Mouse (Mus musculus) adrenal gland, adult (tissue): ENCODE results near the gene Palm.
A peak's percentile ranks its signal among the peaks of the same experiment; 100 is the strongest.

Experiments used
- DNase-seq, 2 experiments: peaks; one replicate each; pipeline ENCODE4 v3.0.0; 2022 to 2023; ENCODE audit warnings: low spot score in 1 of 2; ENCODE audit not compliant: inconsistent age in 2 of 2

Palm gene

DNA sequence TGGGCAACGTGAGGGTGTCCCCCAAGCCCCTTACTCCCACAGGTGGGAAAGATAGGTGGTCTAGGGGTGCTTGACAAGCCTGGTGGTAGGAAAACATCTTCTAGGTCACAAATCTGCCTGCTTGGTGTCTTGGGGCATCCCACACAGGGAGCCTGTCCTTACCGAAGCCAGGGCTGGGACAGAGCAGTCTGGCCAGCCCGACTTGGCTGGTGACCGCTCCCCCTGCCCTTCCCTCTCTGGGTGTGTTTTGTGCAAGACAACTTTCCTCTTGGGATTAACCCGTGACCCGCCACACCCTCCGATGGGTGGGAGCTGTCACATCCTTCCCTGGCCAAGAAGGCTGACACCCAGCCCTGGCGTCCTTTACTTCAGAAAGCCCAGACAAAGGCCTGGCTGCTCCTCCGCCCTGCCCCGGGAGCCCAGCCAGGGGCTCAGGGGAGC, 1.1 kb downstream of the Palm start:
- DNase-seq: peak; percentile 80 to 87

DNA sequence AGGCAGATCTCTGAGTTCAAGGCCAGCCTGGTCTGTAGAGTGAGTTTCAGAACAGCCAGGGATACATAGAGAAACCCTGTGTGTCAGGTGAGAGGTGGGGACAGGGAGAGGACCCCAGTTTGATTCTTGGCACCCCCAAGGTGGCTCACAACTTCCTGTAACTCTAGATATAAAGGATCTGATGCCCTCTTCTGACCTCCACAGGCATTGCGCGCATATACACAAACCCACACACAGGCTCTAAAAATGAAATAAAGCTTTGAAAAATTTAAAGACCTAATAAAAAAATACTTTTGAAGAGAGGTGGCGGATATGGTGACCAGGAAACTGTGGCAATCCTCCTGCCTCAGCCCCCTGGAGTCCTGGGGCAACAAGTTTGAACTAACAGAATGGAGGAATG, 2.5 kb downstream of the Palm start:
- DNase-seq: no peak

DNA sequence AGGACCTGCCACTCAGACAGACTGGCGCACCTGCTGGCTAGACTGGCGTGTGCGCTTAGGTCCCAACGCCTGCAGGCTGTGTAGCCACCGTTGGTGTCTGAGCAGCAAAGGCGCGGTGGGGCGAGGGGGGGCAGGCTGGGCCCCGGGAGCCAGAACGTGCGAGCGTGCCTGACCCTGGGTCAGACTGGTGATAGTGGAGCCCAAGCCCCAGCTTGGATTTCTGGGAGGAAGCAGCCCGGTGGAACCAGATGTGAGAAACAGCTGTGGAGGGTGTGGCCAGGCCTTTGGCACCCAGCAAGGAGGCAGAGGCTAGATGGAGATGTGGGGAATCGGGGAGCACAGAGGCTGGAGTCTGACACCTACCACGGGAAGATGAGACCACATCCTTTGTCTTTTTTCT, 4.0 kb downstream of the Palm start:
- peak in 1 of 2 experiments; percentile 51 for DNase-seq

DNA sequence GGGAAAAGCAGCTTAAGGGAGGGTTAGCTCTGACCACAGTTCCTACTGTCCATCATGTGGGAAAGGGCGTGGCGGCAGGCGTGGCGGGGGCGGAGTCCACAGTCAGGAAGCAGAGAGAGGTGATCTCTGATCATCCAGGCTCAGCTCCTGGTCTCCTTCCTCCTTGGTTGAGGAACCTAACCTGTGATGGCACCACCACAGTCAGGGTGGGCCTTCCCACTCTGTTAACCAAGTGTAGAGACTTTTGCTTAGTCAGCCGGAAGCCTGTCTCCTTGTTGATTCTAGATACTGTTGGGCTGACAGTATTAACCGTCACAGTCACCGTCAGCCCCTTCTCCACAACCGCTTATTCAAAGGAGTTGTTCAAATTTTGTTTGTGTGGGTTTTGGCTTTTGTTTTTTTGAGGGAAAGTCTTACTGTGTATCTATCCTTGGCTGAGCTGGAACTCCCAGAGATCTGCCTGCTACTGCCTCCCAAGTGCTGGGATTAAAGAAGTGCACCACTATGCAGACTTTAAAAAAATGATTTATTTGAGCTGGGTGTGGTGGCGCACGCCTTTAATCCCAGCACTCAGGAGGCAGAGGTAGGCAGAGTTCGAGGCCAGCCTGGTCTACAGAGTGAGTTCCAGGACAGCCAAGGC, 5.0 kb downstream of the Palm start:
- no peak for DNase-seq

DNA sequence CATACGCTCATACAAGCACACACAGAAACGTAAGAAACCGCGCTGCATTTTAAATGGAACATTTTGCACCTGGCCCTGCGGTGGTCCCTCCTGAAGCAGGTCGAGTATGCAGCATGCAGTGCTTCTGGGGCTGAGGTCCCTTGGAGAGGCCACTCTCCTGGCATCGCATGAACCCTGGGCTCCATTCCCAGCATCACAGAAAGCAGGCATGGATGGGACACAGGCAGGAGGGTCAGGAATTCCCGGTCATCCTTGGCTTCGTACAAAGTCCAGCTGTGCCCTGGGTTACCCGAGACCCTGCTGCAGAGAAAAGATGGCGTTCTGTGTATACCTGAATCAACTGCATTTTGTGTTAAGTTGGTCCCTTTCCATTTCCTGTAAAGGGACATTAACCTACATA, 7.1 kb downstream of the Palm start:
- no peak for DNase-seq

DNA sequence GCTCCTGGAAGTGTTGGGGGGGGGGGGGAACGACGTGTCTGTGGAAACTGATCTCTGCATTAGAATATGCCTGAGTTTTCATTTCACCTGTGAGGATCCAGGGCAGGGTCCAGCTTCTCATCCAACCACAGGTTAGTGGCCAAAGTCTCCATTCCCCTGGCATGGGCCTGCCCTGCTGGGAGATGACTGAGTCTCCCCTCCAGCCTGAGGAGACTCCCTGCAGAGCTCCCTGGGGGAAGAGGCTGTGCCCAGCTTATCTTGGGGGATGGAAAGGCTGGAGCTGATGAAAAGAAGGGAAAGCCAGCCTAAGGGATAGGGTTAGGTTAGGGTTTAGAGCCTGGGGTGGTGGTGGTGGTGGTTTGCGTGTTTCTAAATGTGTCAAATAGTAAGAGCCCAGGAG, 8.5 kb downstream of the Palm start:
- DNase-seq: no peak

DNA sequence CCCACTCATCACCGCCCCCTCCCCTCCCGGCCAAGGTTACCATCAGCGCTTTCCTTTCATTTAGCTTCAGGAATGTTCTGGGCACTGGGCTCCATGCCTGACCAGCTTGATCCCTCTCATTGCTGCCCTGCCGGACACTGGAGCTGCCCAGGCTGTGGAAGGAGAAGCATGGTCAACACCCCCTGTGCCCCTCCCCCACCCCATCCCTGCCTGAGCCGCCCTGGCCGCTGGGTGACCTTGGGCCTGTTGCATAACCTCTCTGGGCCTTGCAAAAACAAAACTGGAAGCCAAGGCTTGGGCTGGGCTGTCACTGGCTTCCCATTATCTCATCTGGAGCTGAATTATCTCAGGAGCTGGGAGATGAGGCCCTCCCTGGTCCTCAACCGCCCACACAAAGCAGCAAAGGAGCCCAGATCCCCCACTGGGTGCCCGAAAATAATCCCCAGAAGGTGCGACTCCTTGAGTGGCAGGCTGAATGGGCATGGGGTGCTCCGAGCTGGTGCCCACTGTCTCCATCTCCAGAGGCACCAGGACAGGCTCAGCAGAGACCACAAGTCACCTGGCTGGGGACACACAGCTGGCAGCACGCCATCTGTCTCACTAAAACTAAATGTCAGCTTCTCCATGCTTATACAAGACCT, 9.1 kb downstream of the Palm start:
- DNase-seq: peak; percentile 91 to 96

DNA sequence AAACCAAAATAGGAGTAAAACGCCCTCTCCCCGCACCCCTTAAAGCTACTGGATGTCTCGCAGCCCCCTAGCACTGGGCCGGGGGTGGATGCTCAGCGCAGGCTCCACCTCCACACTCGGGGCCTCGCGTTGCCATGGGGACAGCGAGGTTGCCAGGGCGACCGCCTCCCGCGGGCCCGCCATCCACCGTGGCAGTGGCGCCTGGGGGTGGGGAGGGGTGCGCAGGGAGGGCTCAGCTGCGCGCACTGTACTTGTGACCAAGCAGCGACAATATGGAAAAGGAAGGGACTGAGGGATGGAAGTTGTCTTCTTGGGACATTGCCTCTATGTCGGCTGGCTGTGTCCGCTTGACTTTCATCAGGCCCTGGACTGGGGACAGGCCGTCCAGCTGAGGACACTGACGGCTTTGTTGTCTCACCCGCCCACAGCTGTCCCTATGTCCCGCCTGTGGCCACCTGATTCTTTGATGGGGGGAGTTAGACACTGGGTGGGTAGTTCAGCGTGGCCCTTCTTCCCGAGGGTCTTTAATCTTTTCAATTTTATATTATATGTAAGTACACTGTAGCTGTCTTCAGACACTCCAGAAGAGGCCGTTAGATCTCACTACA, 10.4 kb downstream of the Palm start:
- DNase-seq: peak; percentile 64 to 74

DNA sequence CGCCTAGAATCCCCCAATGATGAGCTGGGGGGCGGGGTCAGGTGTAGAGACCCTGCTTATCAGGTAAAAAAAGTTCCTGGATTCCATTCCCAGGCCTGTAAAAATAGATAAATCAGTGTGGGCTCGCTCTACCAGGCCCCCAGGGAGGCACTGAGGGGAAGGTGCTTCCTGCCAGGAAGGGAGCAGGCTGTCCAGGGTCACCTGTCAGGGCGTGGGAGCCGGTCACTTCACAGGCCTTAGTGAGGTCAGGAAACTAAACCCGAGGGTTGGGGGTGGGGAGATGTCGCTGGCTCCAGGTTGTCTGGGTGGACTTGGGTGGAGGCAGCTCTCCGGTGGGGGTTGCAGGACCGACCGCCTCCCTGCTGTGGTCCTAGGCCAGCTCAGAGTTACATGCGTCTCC, 12.3 kb downstream of the Palm start:
- DNase-seq: peak; percentile 76 to 80

DNA sequence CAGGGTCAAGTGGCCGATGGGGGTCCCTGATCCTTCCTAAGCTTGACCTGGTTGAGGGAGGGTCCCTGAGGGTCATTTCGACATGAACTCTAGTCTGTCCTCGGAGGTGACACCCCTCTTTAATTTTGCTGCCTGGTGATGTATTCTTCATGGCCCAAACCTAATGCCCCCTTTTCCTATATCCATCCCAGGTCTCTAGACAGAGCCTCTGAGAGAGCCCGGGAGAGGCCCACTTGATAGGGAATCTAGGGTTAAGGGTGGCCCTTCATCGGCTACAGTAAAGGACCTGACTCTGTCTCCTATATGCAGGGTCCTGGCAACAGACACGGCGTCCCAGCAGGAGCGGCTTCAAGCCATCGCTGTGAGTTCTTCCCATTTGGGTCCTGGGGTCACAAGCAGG, 13.0 kb downstream of the Palm start:
- no peak for DNase-seq

DNA sequence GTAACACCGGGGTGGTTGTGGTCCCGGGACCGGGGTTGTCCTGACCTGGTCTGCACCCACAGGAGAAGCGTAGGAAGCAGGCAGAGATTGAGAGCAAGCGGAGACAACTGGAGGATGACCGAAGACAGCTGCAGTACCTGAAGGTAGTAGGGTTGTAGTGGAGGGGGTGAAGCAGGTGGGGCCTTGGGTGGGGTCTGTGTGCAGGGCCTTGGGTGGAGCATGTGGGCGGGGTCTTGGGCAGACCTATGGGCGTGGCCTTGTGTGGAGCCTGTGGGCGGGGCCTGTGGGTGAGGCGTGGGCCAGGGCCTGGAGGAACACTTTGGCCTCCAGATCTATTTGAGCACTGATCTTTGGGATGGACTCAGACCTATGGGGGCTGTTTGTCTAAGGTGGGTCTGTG, 13.6 kb downstream of the Palm start:
- peak in 1 of 2 experiments; percentile 46 for DNase-seq

DNA sequence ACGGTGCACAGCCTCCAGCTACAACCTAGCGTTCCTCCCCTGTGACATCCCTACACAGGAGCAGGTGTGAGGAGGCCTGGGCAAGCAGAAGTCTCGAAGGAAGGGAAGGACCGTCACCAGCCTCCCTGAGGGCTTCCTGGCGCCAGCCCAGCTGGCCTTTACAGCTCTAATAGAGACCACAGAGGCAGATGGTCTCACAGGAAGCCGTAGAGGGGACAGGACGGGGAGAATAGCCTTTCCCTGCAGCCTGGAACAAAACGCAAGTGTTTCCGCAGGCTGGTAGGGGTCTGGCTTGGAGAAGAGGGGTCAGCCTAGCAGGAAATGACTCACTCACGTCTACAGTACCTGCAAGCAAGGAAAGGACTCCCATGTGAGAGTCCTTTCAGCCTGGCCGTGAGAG, 14.5 kb downstream of the Palm start:
- DNase-seq: peak in 1 of 2 experiments; percentile 70

DNA sequence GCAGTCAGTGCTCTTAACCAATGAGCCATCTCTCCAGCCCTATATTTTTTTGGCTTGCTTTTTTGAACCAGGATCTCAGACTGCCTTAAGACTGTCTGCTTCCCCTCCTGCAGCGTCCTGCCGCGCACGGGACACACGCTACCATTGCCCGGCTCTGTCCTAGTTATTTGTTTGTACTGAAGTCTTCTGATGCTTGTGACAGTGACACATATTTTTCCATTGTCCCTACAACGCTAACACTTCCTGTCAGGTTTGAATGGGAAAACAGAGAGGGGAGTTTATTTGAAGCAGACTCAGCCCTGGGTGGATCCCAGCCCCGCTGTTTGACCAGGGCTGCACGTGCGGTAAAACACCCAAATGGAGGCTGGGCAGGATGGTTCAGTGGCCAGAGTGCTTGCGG, 15.4 kb downstream of the Palm start:
- DNase-seq: peak in 1 of 2 experiments; percentile 51

DNA sequence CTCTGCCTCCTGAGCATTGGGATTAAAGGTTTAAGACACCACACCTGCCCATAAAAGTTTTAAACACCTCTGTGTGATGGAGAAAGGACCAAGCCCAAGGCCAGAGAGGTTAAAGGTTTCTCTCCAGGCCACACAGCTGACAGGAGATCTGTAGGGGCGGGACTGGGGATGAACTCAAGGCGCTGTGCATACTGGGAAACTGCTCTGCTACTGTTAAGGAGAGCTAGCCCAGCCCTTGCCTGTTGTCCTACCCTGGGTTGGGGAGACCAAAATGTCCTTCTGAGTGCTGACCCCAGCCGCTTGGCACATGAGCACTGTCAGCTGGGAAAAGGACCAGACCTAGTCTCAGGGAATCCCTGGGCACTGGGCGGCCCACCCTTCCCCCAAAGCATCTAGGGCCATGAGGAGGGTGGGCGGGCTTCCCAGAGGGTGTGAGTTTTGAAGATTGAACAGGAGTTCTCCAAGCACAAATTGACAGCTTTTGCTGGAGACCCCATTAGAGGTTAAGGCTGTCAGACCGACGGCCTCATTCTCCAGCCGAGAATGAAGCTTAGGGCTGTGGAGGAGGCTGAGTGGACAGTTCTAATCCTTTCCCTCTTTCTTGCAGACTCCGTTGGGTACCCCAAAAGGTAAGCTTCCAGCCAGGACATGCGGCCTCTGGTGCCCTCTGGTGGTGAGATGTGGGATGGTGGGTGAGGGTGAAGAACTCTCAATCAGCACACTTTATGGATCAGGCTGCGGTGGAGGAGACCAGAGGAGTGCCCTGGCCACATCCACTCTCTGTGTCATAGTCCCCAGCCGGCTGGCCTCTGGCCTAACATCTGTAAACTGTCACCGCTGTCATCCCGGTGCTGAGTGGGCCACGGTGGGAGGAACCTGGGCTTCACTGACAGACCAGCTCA, 18.6 kb downstream of the Palm start:
- DNase-seq: peak; percentile 85 to 96

DNA sequence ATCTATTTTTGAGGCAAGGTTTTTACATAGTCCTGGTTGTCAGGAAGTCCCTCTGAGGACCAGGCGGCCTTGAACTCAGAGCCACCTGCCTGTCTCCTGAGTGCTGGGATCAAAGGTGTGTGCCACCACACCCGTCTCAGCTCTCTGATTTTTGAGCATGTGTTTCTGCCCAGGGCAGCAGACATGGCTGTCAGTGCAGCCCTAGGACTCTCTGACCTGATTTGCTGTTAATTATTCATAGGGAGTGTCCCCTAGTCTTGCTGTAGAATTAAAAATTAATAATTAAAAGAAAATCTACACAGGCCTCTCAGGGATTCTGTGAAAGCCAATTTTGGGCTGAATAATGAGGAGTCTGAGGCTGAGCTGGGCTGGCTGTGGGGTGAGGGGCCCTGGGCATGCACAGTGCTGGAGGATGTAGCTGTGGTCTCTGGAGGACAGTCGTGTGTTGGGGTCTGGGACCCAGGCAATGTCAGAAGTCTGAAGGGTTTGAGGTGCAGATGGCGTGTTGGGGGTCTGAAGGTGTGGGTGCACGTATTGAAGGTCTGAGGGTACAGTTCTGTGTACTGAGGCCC, 21.0 kb downstream of the Palm start:
- no peak for DNase-seq

DNA sequence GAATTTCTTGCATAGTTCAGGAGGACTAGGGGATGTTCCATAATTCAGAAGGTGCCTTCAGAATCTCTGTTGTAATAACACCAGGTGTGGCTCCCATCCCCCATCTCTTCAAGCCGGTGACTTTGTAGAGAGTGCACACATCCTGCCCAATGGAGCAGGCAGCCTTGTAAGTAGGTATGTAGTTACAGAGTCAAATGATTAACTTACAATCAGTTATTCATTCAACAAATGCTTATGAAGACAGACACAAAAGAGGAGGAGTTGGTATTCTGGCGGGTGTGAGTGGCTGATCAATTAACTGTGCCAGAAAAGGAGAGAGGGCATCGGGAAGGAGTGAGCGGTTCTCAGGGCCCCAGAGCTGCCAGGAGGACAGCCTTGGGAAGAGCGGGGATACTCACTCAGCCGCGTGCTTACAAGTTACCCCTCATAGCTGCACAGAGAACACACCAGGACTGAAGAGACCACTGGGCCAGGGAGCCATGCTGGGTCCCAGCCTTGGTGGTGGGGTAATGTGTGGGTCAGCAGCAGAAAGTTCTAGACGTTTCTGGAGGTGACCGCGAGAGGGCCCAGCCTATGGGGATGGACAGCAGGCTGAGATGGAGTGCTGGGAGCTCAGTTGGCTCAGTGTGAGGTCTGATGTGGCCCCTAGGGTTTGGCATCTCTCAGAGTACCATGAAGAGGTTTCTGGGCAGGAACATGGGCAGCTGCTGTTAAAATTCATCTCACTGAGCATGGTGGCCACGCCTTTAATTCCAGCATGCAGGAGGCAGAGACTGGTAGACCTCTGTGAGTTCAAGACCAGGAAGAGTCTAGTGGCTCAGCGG, 22.5 kb downstream of the Palm start:
- no peak for DNase-seq

DNA sequence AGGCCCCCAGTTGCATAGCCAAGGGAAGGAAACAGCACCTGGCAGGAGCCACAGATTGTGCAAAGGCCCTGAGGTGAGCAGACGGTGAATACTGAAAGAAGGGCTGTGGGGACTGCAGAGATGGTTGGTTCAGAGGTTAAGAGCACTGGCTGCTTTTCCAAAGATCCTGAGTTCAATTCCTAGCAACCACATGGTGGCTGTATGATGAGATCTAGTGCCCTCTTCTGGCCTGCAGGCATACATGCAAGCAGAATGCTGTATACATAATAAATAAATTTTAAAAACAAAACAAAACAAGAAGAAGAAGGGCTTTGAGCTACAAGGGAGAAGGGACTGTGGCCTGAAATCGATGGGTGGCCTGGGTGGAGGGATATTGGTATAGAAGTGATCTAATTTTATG, 23.7 kb downstream of the Palm start:
- DNase-seq: no peak

DNA sequence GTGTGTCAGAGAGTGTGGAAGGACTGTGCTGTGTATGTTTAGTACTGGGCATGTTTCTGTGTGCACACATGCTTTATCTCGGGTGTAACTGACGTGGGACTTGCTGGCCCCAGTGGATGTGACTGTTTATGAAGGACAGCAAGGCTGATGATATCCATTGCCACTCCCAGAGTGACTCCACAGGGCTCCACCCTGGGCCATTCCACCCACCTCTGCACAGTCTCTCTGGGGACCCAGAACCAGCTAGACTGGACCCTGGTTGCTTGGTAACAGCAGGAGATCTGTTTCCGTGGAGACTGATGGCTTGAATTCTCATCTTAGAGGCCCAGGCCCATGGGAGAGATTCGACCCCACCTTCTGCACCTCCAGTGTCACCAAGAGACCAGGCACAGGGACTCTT, 24.9 kb downstream of the Palm start:
- DNase-seq: no peak

DNA sequence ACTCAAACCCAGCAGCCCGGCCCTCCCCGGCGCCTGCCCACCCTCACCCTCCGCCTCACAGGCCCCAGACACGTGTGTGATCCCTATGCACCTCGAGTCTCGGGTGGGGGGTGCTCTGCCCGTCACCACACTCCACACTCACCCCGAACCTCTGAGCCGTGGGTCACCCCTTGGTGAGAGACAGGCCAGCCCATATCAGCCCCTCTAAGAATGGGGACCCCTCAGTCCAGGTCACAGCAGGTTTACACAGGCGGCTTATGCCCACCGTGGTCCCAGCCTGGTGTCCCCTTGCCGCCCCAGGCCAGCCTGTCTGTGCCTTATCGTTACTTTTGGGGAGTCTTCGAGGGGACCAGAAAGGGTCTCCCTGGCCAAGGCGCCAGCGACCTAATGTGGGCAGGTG, 26.2 kb downstream of the Palm start:
- DNase-seq: no peak

DNA sequence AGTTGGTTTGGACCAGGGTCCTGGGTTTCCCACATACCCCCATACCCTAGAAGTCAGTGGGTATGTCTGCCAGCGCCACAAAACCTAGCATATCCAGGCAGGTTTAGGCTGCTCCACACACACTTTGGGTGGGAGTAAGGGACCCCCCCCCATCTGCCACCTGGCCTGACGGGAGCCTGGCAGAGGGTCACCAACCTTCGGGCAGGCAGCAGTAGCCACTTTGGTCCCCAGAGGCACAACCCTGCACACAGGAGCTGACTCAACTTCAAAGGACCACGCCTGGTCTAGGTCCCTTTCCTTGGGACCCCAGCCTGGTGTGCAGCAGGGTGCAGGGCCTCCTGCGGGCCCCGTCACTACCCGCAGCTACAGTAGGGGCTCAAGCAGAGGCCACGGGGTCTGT, 26.9 kb downstream of the Palm start:
- DNase-seq: no peak
